Mouse (Mus musculus): Measurements from ENCODE around the gene Fopnl.

The Fopnl gene

GRCm38 (mm10) chr16:14308245-14309073 lies 8.7 kb downstream of the Fopnl start:
- in situ Hi-C loops (cut with MboI; ENCODE audit: unreplicated experiment in 2 of 2), result loop anchor here (25.0 kb wide), 2 partner anchors 421 to 521 kb away; partner anchors contain the start of gene Rrn3 (in 1 of the 2)

GRCm38 (mm10) chr16:14307373-14307772 lies 9.8 kb downstream of the Fopnl start:
- in situ Hi-C loops (cut with MboI; ENCODE audit: unreplicated experiment in 2 of 2), result loop anchor here (25.0 kb wide), 2 partner anchors 420 to 520 kb away; partner anchors contain the start of gene Rrn3 (in 1 of the 2)

GRCm38 (mm10) chr16:14306451-14306850 lies 10.8 kb downstream of the Fopnl start:
- in situ Hi-C loops (cut with MboI; ENCODE audit: unreplicated experiment in 2 of 2), result loop anchor here (25.0 kb wide), 2 partner anchors 419 to 519 kb away; partner anchors contain the start of gene Rrn3 (in 1 of the 2)

- in situ Hi-C loops (cut with MboI; ENCODE audit: unreplicated experiment in 2 of 2), result loop anchor here (25.0 kb wide), 2 partner anchors 417 to 517 kb away; partner anchors contain the start of gene Rrn3 (in 1 of the 2)
Measured at GRCm38 (mm10) chr16:14304791-14305190, 12.4 kb downstream of the Fopnl start.

- in situ Hi-C loops (cut with MboI; ENCODE audit: unreplicated experiment in 2 of 2), result loop anchor here (25.0 kb wide), 2 partner anchors 416 to 516 kb away; partner anchors contain the start of gene Rrn3 (in 1 of the 2)
Measured at GRCm38 (mm10) chr16:14303676-14304075, 13.5 kb downstream of the Fopnl start.

- in situ Hi-C loops (cut with MboI; ENCODE audit: unreplicated experiment in 2 of 2), result loop anchor here (25.0 kb wide), 2 partner anchors 416 to 516 kb away; partner anchors contain the start of gene Rrn3 (in 1 of the 2)
Measured at GRCm38 (mm10) chr16:14303148-14303547, 14.1 kb downstream of the Fopnl start.

GRCm38 (mm10) chr16:14298461-14298860 lies 18.7 kb downstream of the Fopnl start:
- in situ Hi-C loops (cut with MboI; ENCODE audit: unreplicated experiment in 2 of 2), result no loop called here

- in situ Hi-C loops (cut with MboI; ENCODE audit: unreplicated experiment in 2 of 2), result no loop called here
Measured at GRCm38 (mm10) chr16:14297746-14298145, 19.5 kb downstream of the Fopnl start.

GRCm38 (mm10) chr16:14297137-14297536 lies 20.1 kb downstream of the Fopnl start:
- in situ Hi-C loops (cut with MboI; ENCODE audit: unreplicated experiment in 2 of 2), result no loop called here

GRCm38 (mm10) chr16:14296544-14297124 lies 20.6 kb downstream of the Fopnl start:
- in situ Hi-C loops (cut with MboI; ENCODE audit: unreplicated experiment in 2 of 2), result no loop called here

- in situ Hi-C loops (cut with MboI; ENCODE audit: unreplicated experiment in 2 of 2), result no loop called here
Measured at GRCm38 (mm10) chr16:14295291-14295690, 21.9 kb downstream of the Fopnl start.

- in situ Hi-C loops (cut with MboI; ENCODE audit: unreplicated experiment in 2 of 2), result no loop called here
Measured at GRCm38 (mm10) chr16:14292205-14293199, 24.7 kb downstream of the Fopnl start.

GRCm38 (mm10) chr16:14291223-14291622 lies 26.0 kb downstream of the Fopnl start, which contains the start of gene Myh11:
Myh11 (minus strand) TSS chr16:14291372.
- in situ Hi-C loops (cut with MboI; ENCODE audit: unreplicated experiment in 2 of 2), result no loop called here

GRCm38 (mm10) chr16:14272374-14272965 lies 44.7 kb downstream of the Fopnl start:
- in situ Hi-C loops (cut with MboI; ENCODE audit: unreplicated experiment in 2 of 2), result no loop called here

- in situ Hi-C loops (cut with MboI; ENCODE audit: unreplicated experiment in 2 of 2), result no loop called here
Measured at GRCm38 (mm10) chr16:14265203-14265920, 51.8 kb downstream of the Fopnl start.

- in situ Hi-C loops (cut with MboI; ENCODE audit: unreplicated experiment in 2 of 2), result no loop called here
Measured at GRCm38 (mm10) chr16:14264504-14264903, 52.7 kb downstream of the Fopnl start.

GRCm38 (mm10) chr16:14263241-14263640 lies 54.0 kb downstream of the Fopnl start:
- in situ Hi-C loops (cut with MboI; ENCODE audit: unreplicated experiment in 2 of 2), result no loop called here

GRCm38 (mm10) chr16:14262410-14262809 lies 54.8 kb downstream of the Fopnl start:
- in situ Hi-C loops (cut with MboI; ENCODE audit: unreplicated experiment in 2 of 2), result no loop called here

GRCm38 (mm10) chr16:14258856-14259255 lies 58.3 kb downstream of the Fopnl start:
- in situ Hi-C loops (cut with MboI; ENCODE audit: unreplicated experiment in 2 of 2), result no loop called here
